Mouse (Mus musculus): ENCODE results near the gene Abhd2.

Abhd2 gene

DNA sequence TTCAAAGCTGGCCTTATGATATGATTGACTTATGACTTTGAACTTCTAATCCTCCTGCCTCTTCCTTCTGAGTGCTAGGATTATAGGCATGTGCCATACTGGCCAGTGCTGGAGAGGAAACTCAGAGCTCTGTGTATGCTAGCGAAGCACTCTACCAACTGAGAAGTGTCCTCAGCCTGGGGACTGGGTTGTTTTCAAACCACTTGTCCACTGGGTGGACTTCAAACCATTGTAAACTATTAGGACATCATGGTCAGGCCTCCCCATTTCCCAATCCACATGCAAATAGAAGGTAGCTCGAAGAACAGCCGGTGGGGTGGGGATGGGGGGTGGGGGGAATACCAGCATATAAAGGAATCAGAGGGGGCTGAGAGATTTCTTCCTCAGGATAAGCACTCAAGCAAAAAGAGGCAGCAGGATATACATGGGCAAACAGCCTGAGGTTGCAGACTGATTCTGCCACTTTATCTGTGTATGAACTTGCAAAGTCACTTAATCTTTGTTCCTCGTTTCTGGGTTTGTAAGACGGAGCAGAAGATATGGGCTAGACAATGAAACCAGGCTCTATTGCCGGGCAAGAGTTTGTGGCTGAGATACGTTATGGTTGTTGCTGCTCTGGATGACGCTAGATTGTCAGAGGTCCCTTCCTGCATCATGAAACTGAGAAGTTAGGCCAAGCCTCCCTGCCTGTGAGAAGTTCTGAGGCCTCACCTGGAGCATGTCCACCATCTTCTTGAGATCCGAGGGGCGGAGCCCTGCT, 103.7 kb downstream of the Abhd2 start:
- no peak for DNase-seq (ENCODE audit: low read depth)

DNA sequence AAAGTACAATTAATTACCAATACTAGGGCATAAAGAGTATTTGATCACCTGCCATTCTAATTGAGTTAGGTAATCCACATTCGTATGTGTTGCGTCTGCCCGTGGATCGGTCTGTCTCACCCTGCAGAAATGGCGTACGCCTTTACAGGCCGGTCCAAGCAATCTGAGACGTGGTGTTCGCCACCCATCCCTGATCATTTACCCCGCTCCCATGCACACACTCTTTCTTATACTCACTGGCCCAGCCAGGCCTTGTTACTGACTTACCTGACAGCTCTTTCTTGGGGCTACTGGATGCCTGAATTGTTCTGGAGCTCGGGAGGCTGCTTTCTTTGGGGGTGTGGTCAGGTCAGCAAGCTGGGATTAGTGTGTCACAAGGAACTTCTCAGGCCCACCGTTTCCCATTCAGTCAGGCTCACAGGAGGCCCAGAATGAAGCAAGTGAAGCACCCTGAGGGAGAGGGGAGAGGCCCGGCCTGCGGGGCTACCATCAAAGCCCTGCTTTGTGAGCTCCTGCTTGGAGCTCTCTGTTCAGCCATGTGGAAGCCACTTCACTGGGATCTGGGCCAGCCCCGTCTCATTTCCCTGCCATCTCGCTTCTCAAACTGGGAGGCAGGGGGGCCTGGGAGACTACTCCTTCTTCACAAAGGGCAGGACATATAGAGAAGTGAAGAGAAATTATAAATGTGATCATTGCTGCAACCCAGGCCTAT, 113.6 kb downstream of the Abhd2 start, which contains the start of gene Rlbp1:
Rlbp1 (minus strand) TSS at position 627 of the 712 bp plus-strand sequence.
- no peak for DNase-seq (ENCODE audit: low read depth)

DNA sequence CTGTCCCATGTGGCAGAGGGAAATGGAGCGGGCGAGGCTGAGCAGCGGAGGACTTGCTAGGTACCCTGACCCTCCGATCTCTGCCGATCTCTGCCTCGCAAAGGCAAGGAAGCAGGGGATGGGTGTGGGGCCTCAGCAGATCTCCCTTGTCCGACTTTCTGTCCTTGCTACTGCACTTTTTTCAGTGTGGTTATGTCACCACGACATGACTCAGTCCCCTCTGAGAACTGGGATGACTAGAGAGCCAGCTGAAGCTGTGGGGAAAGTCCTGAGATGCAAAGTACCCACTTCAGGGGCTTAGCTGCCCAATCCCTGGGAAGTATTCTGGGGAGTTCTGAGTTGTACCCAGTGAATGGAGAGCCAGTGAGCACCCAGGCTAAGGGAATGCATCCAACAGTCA, 114.1 kb downstream of the Abhd2 start:
- DNase-seq (ENCODE audit: low read depth): no peak

DNA sequence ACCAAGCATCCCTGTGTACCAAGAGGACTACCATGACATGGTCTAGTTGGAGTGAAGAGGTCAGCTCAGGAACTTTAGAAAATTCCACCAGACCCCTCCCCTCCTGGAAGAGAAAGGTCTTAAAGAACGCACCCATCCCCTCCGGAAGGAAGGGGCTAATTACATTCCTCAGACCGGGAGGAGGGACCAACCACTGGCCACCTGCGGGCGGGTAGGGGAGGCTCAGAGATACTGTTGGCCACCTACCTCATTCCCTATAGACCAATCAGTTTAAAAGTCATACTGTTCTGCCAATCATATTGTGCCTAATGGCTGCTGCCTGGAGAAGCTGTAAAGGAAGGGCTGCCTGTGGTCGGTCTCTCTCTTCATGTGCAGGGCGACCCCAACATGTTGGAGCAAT, 115.0 kb downstream of the Abhd2 start:
- DNase-seq (ENCODE audit: low read depth): no peak

DNA sequence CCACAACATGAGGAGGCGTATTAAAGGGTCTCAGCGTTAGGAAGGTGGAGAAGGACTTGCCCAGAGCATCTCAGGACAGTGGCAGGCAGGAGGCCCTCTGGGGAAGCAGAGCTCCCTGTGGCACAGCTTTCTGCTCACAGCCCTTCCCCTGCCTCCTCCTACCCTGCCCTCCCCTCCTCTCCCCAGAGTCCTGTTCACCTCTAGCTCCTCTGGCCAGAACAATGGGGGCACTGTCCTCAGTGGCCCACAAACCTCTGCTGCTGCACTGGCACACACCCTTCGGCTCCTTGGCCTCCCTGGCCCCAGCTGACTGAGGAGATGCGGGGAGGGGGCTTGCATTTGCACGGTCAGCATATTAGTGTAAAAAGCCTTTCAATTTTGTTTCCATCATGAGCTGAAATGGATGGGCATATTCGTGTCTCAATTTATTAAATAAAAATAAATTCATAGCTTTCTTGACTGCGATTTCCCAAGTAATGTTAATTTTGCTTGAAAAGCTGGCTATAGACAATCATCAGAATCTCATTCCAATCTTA, 115.7 kb downstream of the Abhd2 start:
- DNase-seq (ENCODE audit: low read depth): no peak

DNA sequence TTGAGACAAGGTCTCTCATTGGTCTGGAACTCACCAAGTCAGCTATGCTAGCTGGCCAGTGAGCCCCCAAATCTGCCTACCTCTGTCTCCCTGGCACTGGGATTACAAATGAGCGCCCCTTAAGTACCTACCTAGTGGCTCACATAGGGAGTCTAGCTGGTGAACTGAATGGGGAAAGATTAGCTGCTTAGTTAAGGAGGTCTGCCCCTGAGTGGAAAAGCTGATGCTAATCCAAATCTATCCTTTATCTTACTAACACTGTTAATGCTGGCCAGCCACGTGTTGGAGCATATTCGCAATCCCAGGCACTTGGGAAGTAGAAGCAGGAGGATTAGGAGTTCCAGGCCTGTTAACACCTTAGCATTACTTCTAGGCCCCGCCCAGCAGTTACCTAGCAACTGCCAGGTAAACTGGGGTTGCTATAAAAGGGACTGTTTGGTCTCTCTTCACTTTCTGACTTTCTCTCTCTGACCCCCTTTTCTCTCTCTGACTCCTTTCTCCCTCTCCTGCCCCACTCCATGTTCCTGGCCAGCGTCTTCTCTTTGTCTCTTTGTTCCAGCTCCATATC, 117.2 kb downstream of the Abhd2 start:
- DNase-seq (ENCODE audit: low read depth): no peak

DNA sequence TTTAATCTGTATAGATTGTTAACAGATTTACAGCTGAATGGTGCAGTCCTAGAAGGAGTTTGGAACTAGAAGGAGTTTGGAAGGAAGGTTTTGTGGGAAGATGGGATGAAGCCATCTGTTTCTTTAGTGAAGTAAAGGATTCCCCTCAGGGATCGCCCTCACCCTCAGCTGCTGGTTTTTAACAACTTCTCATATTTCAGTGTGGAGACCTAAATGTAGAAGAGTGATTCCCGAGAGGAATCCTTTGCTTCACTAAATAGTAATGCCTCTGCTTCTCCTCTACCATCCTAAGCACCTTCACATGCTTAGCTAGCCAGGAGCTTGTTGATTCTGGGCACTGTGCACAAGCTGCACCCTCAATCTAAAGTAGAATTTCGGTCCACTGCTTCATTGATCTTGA, 118.5 kb downstream of the Abhd2 start:
- no peak for DNase-seq (ENCODE audit: low read depth)

DNA sequence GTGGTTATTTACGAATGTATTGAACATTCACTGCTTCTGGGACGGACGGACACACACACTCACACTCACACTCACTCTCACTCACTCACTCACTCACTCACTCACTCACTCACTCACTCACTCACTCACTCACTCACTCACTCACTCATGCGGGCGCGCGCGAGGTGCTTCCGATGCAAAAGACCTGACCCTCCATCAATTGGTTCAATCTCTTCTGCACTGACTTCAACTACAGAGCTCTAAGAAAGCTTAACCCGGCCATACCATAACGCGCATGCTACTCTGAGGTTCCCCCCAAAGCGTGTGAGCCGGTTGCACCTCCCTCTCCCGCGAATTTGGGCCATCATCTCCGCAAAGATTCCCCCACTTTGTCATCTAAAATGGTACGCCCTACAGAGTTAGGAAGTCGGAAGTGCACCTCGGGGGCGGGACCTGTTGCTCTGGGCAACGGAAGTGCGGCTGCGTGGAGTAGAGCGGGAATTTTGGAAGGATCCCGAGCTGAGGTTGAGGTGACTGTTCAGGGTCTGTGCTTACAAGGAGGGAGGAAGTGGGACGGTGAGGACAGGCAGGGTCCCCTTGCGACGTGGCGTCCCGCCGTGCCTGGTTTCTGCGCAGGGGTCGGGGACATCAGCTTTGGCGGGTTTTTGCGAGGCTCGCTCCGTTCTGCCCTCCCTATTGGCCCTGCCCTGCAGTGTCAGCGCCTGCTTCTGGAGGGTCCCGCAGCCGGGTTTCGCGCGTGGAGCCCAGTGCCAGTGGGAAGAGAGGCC, 119.1 kb downstream of the Abhd2 start, which contains the start of gene Fanci:
Fanci (plus strand) TSS at position 47 of the 767 bp plus-strand sequence.
- DNase-seq (ENCODE audit: low read depth): peak; percentile 94

DNA sequence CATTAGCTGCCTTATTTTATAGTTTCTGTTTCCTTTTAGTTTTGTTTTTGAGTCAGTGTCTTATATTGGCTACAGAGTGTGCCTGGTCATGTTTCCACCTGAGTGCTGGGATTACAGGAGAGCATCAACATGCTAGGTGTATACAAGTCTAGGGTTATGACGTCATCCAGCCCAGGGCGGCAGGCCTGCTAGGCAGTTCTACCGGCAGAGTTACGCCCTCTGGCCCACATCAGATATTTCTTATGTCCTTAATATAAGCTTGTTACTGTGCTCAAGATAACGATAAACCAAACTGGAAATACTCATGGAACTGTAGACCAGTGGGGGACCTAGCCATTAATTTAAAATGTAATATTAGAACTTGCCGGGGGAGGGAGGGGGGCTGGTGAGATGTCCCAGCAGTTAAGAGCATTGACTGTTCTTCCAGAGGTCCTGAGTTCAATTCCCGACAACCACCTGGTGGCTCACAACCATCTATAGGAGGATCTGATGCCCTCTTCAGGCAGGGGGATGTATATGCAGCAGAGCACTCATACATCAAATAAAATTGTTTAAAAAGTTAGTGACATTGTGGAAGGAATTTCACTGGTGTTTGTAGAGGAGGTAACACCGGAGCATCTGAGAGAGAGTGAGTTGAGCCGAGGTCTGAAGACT, 120.0 kb downstream of the Abhd2 start:
- DNase-seq (ENCODE audit: low read depth): peak; percentile 31

DNA sequence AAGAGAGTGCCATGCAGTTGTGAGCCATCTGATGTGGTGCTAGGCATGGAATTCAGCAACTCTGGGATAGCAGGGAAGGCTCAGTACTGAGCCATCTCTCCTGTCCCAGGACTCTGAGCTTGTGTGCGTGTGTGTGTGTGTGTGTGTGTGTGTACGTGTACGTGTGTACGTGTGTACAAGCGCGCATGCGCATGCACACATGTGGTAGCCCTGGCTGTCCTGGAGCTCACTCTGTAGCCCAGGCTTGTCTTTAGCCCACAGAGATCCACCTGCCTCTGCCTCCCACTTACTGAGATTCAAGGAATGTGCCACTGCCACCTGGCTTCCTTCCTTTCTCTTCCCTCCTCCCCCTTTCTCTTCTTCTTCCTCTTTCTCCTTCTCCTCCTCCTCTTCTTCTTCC, 120.9 kb downstream of the Abhd2 start:
- no peak for DNase-seq (ENCODE audit: low read depth)

DNA sequence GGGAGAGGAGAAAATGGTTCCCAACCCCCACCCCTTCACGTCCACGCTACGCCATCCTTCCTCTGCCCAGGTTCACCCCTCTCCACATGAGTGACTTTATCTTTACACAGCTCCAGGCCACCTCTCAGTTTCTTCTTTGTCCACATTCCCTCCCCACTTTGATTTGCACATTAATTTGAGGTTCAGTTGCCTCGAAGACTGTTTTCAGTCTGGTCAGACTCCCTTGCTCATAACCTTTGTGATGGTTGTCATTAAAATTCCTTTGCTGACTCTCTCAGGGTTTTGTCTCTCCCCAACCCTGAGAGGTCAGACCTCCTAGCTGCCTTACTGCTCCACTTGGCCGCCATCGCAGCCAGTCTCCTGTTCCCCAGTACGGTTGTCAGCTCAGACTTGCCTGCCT, 121.7 kb downstream of the Abhd2 start:
- DNase-seq (ENCODE audit: low read depth): no peak

DNA sequence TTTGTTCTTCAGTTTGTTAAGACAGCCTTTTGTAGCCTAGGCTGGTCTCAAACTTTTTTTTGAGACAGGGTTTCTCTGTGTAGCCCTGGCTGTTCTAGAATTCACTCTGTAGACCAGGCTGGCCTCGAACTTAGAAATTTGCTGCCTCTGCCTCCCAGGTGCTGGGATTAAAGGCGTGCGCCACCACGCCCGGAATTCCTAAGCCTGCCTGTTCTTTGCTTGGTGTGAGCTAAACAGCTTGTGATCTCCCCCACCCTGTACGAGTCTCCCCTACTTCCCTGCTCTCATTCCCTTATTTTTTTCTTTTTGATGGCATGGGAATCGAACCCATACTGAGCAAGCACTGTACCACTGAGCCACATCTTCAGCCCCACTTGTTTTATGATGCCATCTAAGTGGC, 122.2 kb downstream of the Abhd2 start:
- no peak for DNase-seq (ENCODE audit: low read depth)

DNA sequence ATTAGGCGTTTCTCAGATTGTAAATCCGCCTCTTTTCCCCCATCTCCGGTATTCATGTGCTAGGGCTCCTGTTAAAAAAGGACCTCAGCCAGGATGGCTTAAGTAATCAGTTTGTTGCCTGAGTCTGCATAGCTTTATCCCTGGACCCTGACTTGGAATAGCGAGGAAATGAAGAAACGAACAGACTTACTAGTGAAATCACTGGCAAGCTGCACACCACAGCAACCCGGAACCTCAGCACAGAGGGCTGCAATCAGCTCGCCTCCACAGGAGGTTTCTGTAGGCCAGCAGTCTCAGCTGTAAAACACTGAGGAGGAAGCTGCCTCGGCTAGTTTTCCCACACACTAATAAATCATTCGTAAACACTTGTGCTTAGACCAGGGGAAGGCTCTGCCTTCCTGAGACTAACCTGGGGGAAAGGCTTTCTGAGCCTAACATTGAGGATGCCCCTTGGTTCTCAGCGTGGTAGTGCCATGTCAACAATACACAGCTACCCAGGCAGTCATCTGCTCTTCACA, 124.5 kb downstream of the Abhd2 start:
- DNase-seq (ENCODE audit: low read depth): no peak

DNA sequence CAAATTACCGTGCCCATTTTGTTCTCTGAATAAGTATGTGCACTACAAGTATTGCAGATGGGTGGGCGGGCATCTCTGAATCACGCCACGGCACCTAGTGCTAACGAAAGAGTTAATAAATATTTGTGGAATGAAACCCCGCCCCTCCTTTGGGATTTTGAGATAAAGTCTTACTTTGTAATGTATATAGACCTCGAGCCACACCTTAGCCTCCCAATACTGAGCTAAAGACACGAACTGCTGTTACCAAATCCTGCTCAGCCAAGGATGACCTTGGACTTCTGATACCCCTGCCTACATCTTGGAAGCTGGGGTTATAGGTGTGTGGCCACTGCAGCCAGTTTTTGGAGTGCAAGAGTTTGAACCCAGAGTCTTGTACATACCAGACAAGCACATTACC, 125.4 kb downstream of the Abhd2 start:
- no peak for DNase-seq (ENCODE audit: low read depth)

DNA sequence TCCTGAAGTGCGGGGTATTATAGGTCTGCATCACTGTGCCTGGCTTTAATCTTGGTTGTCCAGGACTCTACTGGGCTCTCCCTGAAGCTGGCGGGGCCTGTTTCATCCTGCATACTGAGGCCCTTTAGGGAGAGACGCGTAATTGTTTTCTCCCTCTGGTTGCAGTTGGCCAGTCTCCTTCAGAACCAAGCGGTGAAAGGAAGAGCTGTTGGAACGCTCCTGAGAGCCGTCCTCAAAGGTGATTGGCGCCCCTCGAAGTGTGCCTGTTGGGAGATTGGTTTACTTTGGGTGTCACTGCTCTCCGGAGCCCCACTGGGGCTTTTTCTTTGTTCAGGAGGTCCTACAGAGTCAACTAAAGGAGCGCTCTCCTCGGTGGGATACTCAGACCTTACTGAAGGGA, 126.0 kb downstream of the Abhd2 start:
- no peak for DNase-seq (ENCODE audit: low read depth)

DNA sequence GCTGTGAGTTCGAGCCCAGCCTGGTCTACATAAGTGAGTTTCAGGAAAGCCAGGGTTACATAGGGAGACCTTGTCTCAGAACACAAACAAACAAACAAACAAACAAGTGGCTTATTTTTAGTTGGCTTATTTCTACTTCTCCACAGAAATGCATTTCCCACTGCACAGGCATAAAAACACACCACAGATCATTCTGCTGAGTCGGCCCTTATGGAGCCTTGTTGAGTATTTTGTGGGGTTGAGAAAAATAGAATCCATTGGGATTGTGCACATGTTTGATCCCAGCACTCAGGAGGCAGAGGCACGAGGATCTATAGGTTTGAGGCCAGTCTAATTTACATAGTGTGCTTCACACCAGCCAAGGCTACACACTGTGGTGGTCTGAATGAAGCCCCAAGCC, 127.3 kb downstream of the Abhd2 start:
- no peak for DNase-seq (ENCODE audit: low read depth)

DNA sequence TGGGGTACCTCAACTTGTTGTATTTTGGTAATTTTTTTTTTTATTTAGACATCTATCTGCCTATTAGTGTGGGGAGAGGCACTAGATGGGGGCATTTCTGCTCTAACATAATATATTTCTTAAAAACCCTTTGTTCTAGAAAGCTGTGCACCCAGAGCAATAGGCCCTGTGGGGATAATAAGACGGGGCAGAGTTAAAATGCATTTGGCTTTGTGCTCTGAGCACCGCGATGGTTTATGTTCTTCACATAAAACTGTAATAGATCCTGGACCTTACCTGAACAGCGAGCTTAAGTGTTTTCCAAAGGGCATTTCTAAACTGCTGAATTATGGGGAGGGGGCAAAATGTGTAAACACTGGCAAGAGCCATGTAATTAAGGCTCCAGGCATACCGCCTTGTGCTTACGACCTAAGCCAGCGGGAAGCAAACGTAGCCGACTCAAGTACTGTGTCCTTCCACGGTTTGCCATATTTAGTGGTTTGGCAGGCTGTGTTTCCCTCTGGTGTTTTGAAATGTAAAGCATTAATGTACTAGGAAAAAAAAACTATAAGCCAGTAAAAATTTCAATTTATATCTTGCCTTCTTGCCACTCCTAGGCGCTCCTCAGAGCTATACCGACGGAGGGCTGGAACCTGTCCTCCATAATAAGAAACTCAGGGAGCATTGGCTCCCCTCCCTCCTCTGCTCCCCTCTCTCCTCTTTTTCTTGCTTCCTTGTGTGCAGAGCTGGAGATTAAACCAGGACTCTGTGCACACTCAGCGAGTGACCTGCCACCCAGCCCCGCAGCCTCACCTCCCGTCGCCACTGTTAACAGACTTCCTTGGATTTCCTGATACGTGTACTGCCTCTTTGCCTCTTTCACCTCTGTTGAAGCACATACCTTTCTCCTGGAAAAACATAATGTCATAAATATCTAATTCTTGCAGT, 141.7 kb downstream of the Abhd2 start:
- DNase-seq (ENCODE audit: low read depth): no peak
